Mouse (Mus musculus): Measurements from ENCODE around the gene Cpxm1. TPM values are rescaled to one million over a fixed set of nuclear protein-coding genes. Genes with fewer than 3 reads are reported as not detected.

Cpxm1 gene
- polyA plus RNA-seq, 1 experiment from 2014 or later, result 35.8 TPM

GRCm38 (mm10) chr2:130411558-130412495 is 14.5 kb upstream of the Cpxm1 start:
- 35% methylated on average over 16 of the region's 16 CpGs for WGBS
- H3K4me2 ChIP-seq (ENCODE audit: low read length), result no peak overlapping the region
- H3K4me3 ChIP-seq (ENCODE audit: low read depth, low read length), result no peak overlapping the region
- no peaks in the 10 kb centered on the region; the same call in 1 of the 2 replicates for H3K4me1 ChIP-seq (replicated peaks; ENCODE audit: control insufficient read depth, insufficient read depth, low read length)
- H3K27me3 ChIP-seq (replicated peaks; ENCODE audit: control insufficient read depth, insufficient read depth, low read length), result no peaks in the 10 kb centered on the region
- H3K9ac ChIP-seq (ENCODE audit: low read length), result no peak overlapping the region
- H3K27ac ChIP-seq (ENCODE audit: low read depth), result no peak overlapping the region
- no peaks in the 10 kb centered on the region for H3K9me3 ChIP-seq (ENCODE audit: control insufficient read depth, low read length)
- ATAC-seq (replicated peaks; ENCODE audit: low FRiP score, low TSS enrichment, low read depth), result 0 out of 2 replicates have a peak, but pooled peaks have one; percentile 76
- peak; percentile 93 for DNase-seq (ENCODE audit: low spot score)
- no peaks in the 10 kb centered on the region for H3K36me3 ChIP-seq (ENCODE audit: control insufficient read depth, insufficient read depth, low read length)

GRCm38 (mm10) chr2:130408194-130408593 is 10.8 kb upstream of the Cpxm1 start:
- Histone ChIP-seq H3K4me2 (ENCODE audit: low read length) (no peak overlapping the region), H3K36me3 (ENCODE audit: control insufficient read depth, insufficient read depth, low read length) (no peaks in the 10 kb centered on the region), H3K27me3 (replicated peaks; ENCODE audit: control insufficient read depth, insufficient read depth, low read length) (no peaks in the 10 kb centered on the region), H3K4me1 (replicated peaks; ENCODE audit: control insufficient read depth, insufficient read depth, low read length) (no peaks in the 10 kb centered on the region; the same call in 1 of the 2 replicates), H3K9me3 (ENCODE audit: control insufficient read depth, low read length) (no peaks in the 10 kb centered on the region), H3K27ac (ENCODE audit: low read depth) (no peak overlapping the region), H3K9ac (ENCODE audit: low read length) (no peak overlapping the region), H3K4me3 (ENCODE audit: low read depth, low read length) (no peak overlapping the region)
- DNase-seq (ENCODE audit: low spot score) (peak; percentile 57), ATAC-seq (replicated peaks; ENCODE audit: low FRiP score, low TSS enrichment, low read depth) (no peak)
- WGBS, result 14% methylated on average over 6 of the region's 6 CpGs

- DNase-seq (ENCODE audit: low spot score), result no peak
- Histone ChIP-seq H3K27ac (ENCODE audit: low read depth) (no peak within 1 kb of the TSS), H3K27me3 (replicated peaks; ENCODE audit: control insufficient read depth, insufficient read depth, low read length) (no peaks in the 10 kb centered on the region), H3K9me3 (ENCODE audit: control insufficient read depth, low read length) (no peaks in the 10 kb centered on the region), H3K4me3 (ENCODE audit: low read depth, low read length) (no peak within 1 kb of the TSS), H3K9ac (ENCODE audit: low read length) (no peak within 1 kb of the TSS), H3K4me2 (ENCODE audit: low read length) (no peak within 1 kb of the TSS), H3K4me1 (replicated peaks; ENCODE audit: control insufficient read depth, insufficient read depth, low read length) (no peaks in the 10 kb centered on the region; the same call in 1 of the 2 replicates), H3K36me3 (ENCODE audit: control insufficient read depth, insufficient read depth, low read length) (no peaks in the 10 kb centered on the region)
- ATAC-seq (replicated peaks; ENCODE audit: low FRiP score, low TSS enrichment, low read depth), result no peak
- WGBS, result 82% methylated on average over 2 of the region's 2 CpGs
Observed at GRCm38 (mm10) chr2:130406178-130406577, 8.8 kb upstream of the Cpxm1 start, which contains the start of gene Tmem239. Tmem239 (plus strand) TSS chr2:130406478.

- Histone ChIP-seq H3K27me3 (replicated peaks; ENCODE audit: control insufficient read depth, insufficient read depth, low read length) (no peaks in the 10 kb centered on the region), H3K36me3 (ENCODE audit: control insufficient read depth, insufficient read depth, low read length) (no peaks in the 10 kb centered on the region), H3K4me1 (replicated peaks; ENCODE audit: control insufficient read depth, insufficient read depth, low read length) (no peaks in the 10 kb centered on the region; the same call in 1 of the 2 replicates), H3K9ac (ENCODE audit: low read length) (no peak within 1 kb of the TSS), H3K9me3 (ENCODE audit: control insufficient read depth, low read length) (no peaks in the 10 kb centered on the region), H3K27ac (ENCODE audit: low read depth) (no peak within 1 kb of the TSS), H3K4me3 (ENCODE audit: low read depth, low read length) (no peak within 1 kb of the TSS), H3K4me2 (ENCODE audit: low read length) (no peak within 1 kb of the TSS)
- ATAC-seq (replicated peaks; ENCODE audit: low FRiP score, low TSS enrichment, low read depth) (no peak), DNase-seq (ENCODE audit: low spot score) (no peak)
- 83% methylated on average over 1 of the region's 1 CpGs for WGBS
Observed at GRCm38 (mm10) chr2:130404939-130405338, 7.6 kb upstream of the Cpxm1 start, which contains the start of the genes Gm28372 and 1700020A23Rik. Gm28372 (plus strand) TSS chr2:130405239. 1700020A23Rik (plus strand) TSS chr2:130405259.

GRCm38 (mm10) chr2:130401891-130402290 is 4.5 kb upstream of the Cpxm1 start:
- no peaks in the 10 kb centered on the region for H3K36me3 ChIP-seq (ENCODE audit: control insufficient read depth, insufficient read depth, low read length)
- 77% methylated on average over 4 of the region's 4 CpGs for WGBS
- no peak overlapping the region for H3K4me2 ChIP-seq (ENCODE audit: low read length)
- H3K4me3 ChIP-seq (ENCODE audit: low read depth, low read length), result no peak overlapping the region
- peaks cover 4% of the 10 kb centered on the region; the same call in 1 of the 2 replicates for H3K4me1 ChIP-seq (replicated peaks; ENCODE audit: control insufficient read depth, insufficient read depth, low read length)
- no peak overlapping the region for H3K27ac ChIP-seq (ENCODE audit: low read depth)
- ATAC-seq (replicated peaks; ENCODE audit: low FRiP score, low TSS enrichment, low read depth), result no peak
- no peaks in the 10 kb centered on the region for H3K9me3 ChIP-seq (ENCODE audit: control insufficient read depth, low read length)
- H3K27me3 ChIP-seq (replicated peaks; ENCODE audit: control insufficient read depth, insufficient read depth, low read length), result no peaks in the 10 kb centered on the region; the same call in 1 of the 2 replicates
- no peak for DNase-seq (ENCODE audit: low spot score)
- no peak overlapping the region for H3K9ac ChIP-seq (ENCODE audit: low read length)

GRCm38 (mm10) chr2:130400046-130400445 is 2.7 kb upstream of the Cpxm1 start:
- ATAC-seq (replicated peaks; ENCODE audit: low FRiP score, low TSS enrichment, low read depth), result no peak
- no peak overlapping the region for H3K4me2 ChIP-seq (ENCODE audit: low read length)
- 89% methylated on average over 1 of the region's 1 CpGs for WGBS
- no peaks in the 10 kb centered on the region; the same call in 1 of the 2 replicates for H3K27me3 ChIP-seq (replicated peaks; ENCODE audit: control insufficient read depth, insufficient read depth, low read length)
- no peak overlapping the region for H3K27ac ChIP-seq (ENCODE audit: low read depth)
- no peak overlapping the region for H3K4me3 ChIP-seq (ENCODE audit: low read depth, low read length)
- no peak overlapping the region for H3K9ac ChIP-seq (ENCODE audit: low read length)
- H3K36me3 ChIP-seq (ENCODE audit: control insufficient read depth, insufficient read depth, low read length), result peaks cover 5% of the 10 kb centered on the region; the same call in 1 of the 2 replicates
- no peaks in the 10 kb centered on the region for H3K9me3 ChIP-seq (ENCODE audit: control insufficient read depth, low read length)
- peaks cover 9% of the 10 kb centered on the region; the same call in 1 of the 2 replicates for H3K4me1 ChIP-seq (replicated peaks; ENCODE audit: control insufficient read depth, insufficient read depth, low read length)
- no peak for DNase-seq (ENCODE audit: low spot score)

GRCm38 (mm10) chr2:130398091-130398490 is 717 bp upstream of the Cpxm1 start:
- Histone ChIP-seq H3K4me2 (ENCODE audit: low read length) (peak overlapping the region; percentile 81), H3K9me3 (ENCODE audit: control insufficient read depth, low read length) (no peaks in the 10 kb centered on the region), H3K4me1 (replicated peaks; ENCODE audit: control insufficient read depth, insufficient read depth, low read length) (peaks cover 9% of the 10 kb centered on the region; the same call in 1 of the 2 replicates), H3K36me3 (ENCODE audit: control insufficient read depth, insufficient read depth, low read length) (peaks cover 19% of the 10 kb centered on the region), H3K9ac (ENCODE audit: low read length) (peak overlapping the region; percentile 60), H3K27me3 (replicated peaks; ENCODE audit: control insufficient read depth, insufficient read depth, low read length) (no peaks in the 10 kb centered on the region; the same call in 1 of the 2 replicates), H3K4me3 (ENCODE audit: low read depth, low read length) (peak overlapping the region; percentile 61; the same call in 1 of the 2 replicates), H3K27ac (ENCODE audit: low read depth) (no peak overlapping the region)
- no peak for DNase-seq (ENCODE audit: low spot score)
- WGBS, result 15% methylated on average over 14 of the region's 14 CpGs
- ATAC-seq (replicated peaks; ENCODE audit: low FRiP score, low TSS enrichment, low read depth), result no peak

- DNase-seq (ENCODE audit: low spot score) (no peak), ATAC-seq (replicated peaks; ENCODE audit: low FRiP score, low TSS enrichment, low read depth) (no peak)
- Histone ChIP-seq H3K27ac (ENCODE audit: low read depth) (no peak overlapping the region), H3K4me1 (replicated peaks; ENCODE audit: control insufficient read depth, insufficient read depth, low read length) (peaks cover 9% of the 10 kb centered on the region; the same call in 1 of the 2 replicates), H3K9me3 (ENCODE audit: control insufficient read depth, low read length) (no peaks in the 10 kb centered on the region), H3K9ac (ENCODE audit: low read length) (no peak overlapping the region), H3K27me3 (replicated peaks; ENCODE audit: control insufficient read depth, insufficient read depth, low read length) (no peaks in the 10 kb centered on the region; the same call in 1 of the 2 replicates), H3K36me3 (ENCODE audit: control insufficient read depth, insufficient read depth, low read length) (peaks cover 32% of the 10 kb centered on the region), H3K4me2 (ENCODE audit: low read length) (no peak overlapping the region), H3K4me3 (ENCODE audit: low read depth, low read length) (no peak overlapping the region)
- WGBS, result 96% methylated on average over 11 of the region's 11 CpGs
Observed at GRCm38 (mm10) chr2:130395696-130396095, 1.7 kb downstream of the Cpxm1 start.
